Mouse (Mus musculus) brain, embryonic 14.5 days (tissue): ENCODE data around the gene Apobec4. TPM values are rescaled to one million over a fixed set of nuclear protein-coding genes. Genes with fewer than 3 reads are reported as not detected.
"Not testable (repeated sequence)": the region's sequence is repeated elsewhere in the genome, so short reads cannot be mapped to it uniquely, and the experiment has no call there.

ENCODE experiments used
- DNase-seq: peaks from one replicate; pipeline ENCODE4 v3.0.0-alpha.2; 2011; ENCODE audit warnings: low read depth
- CTCF ChIP-seq: fragments of 200-500 bp; IDR thresholded peaks from 2 replicates; pipeline ENCODE4 v1.5.1; 2012; ENCODE audit warnings: inconsistent platforms, mild to moderate bottlenecking, moderate library complexity, borderline replicate concordance; ENCODE audit not compliant: insufficient read depth, insufficient read length; ENCODE audit errors: extremely low read depth
- POLR2A ChIP-seq: fragments of 200-500 bp; IDR thresholded peaks from 2 replicates; pipeline ENCODE4 v1.6.1; 2012; ENCODE audit warnings: mild to moderate bottlenecking, inconsistent platforms, borderline replicate concordance; ENCODE audit not compliant: poor library complexity, insufficient read depth, insufficient read length, severe bottlenecking; ENCODE audit errors: extremely low read depth
- polyA plus RNA-seq: library from polyadenylated mRNA; depleted of rRNA; stranded (reverse); fragments of >200 nt; gene quantifications from 2 replicates; pipeline ENCODE4 v1.2.3, GENCODE M21; 2012

Apobec4 gene
- polyA plus RNA-seq, 1 experiment, result not detected

DNA sequence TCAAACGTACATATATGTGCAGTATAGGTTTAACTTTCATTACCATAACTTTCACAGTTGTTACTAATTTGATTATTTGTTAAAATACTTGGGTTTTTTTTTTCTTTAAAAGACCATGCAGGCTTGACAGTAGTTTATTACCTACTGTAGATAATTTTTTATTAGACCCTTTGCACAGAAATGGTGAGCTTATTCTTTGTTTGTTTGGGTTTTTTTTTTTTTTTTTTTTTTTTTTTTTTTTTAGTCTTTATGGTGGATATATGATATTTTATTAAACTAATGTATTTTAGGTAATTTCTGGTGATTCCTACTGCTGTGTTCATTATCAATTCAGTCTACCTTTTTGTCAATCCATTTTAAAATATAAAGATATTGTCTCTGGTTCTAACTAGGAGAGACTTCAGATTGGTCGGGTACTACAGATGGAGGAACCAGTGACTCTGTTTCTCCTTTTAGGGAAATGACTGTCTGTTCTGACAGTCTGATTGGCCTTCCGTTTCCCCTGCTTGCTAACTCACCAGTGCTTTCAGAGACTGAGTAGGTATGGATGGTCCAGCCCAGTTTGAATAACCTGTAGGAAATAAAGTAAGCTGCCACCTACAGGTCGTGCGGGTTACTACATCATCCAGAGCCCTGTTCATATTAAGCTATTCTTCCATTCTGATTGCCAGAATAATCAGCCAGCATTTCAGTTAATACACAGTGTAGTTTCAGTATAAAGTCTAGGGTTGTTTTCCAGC, 17.6 kb downstream of the Apobec4 start:
- TF ChIP-seq POLR2A, result no peak
- TF ChIP-seq CTCF, result peak; percentile 66; the same call in 1 of the 2 replicates

DNA sequence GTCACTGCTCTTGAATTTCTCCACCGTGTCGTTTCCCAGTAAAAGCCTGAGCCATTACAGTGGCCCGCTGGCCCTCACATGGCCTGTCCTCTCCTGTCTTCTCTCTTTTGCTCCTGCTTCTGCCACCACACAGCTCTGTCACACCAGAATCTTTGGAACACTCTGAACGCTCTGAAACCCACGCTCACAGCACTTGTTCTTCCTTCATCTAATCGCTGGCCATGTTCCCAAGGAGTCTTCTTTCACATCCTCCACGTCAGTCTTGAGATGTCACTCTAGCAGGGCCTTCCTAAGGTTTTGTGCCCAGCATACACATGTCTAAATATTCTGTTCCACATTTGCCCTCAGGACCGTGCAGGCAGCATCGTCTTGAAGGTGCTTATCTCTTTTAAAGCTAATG, 20.7 kb downstream of the Apobec4 start:
- no peak for DNase-seq
- no peak for TF ChIP-seq CTCF
- no peak for TF ChIP-seq POLR2A

More for the DNA sequence above, 17.6 kb downstream of the Apobec4 start:
- peak; percentile 94 for DNase-seq

DNA sequence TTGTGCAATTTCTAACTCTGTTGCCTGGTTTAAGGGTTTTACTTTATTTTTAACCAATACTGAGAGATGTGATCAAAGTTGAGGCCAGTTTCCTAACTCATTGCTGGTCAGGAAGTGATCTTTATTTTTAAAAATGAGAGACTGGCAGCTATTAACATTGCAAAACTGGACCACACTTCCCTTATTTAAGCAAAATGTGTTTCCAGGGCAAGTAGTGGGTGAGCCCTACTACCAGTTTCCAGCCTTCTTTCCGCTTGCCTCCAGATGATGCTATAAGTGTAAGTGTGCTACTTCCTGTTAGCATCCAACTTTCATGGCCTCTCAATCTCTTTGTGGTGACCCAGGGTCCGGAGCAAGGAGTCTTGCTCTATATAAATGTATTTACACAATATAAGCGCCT, 24.2 kb downstream of the Apobec4 start:
- not testable (repeated sequence) for DNase-seq

DNA sequence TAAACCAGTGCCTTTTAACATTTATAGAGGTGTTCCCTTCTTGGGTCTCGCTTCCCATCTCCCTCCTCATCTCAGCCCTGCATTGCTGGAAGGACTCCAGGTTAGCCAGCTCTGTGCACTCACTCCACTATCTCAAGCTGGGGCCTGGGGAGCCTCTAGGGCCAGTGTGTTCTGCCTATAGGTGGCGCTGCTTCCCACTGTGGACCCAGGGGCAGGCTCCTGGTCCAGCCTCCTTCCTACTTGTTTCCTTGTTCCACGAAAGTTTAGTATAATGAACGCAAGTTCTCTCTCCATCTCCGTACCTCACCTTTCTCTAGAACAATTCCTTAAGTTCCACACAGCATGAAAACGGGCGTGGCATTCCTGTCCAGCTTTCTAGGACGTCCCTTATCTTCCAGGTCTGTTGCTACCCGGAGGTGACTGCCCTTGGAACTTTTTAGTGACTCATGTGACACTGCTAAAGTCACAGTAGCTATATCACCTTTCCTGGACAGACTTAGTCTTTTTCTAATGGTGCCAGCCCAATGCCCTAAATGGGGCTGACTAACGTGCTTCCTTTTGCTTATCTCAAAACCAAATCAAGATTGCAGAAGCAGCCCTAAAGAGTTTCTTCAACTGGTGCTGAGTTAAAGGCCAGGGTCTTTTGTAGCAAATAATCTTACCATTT, 28.9 kb downstream of the Apobec4 start:
- no peak for TF ChIP-seq POLR2A
- TF ChIP-seq CTCF, result peak; percentile 68
- peak; percentile 59 for DNase-seq

DNA sequence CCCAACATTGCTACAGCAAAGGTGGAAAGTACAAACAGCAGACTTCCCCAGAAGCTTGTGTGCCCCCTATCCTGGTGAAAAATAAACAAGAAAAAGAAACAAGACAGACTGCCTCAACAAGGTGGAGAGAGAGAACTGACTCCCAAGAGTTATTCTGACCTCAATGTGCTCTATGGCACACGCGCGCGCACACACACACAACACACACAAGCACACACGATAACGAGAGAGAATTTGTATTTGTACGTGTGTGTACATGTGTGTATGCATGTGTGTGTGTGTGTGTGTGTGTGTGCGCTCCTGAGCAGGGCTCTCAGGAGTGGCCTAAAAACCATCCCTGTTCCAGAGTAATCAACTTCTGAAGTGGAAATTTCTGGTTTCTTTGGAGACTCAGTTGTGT, 34.3 kb downstream of the Apobec4 start:
- no peak for DNase-seq
- TF ChIP-seq CTCF, result no peak
- no peak for TF ChIP-seq POLR2A

DNA sequence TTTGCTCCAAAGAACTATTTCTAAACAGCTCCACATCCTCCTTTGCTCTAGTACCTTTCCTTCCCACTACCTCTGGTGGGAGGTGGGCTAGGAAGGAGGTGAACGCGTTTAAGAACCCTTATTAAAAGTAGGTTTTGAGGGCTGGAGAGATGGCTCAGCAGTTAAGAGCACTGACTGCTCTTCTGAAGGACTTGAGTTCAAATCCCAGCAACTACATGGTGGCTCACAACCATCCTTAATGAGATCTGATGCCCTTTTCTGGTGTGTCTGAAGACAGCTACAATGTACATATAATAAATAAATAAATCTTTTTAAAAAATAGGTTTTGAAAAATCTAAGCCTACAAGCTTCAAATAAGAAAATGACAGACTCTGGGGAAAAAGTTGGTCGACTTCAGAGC, 35.1 kb downstream of the Apobec4 start:
- not testable (repeated sequence) for DNase-seq

DNA sequence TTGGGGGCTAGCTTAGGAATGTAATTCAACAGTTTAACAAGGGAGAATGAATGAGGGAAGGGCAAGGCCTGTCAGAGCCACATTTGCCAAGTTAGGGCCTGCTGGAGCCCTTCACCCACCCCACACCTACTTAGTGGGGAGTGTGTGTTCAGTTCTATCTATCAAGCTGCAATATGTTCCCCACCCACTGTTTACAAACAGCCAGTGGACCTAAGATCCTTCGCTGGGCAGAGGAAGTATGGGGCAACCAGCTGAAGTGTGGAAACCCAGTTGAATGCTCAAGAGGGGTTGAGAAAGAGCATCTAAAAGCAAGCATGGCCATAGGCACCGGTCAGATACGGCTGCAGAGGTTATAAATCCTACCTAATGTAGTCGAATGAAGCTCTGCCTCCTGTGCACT, 36.6 kb downstream of the Apobec4 start:
- TF ChIP-seq CTCF, result no peak
- no peak for TF ChIP-seq POLR2A
- DNase-seq, result no peak

DNA sequence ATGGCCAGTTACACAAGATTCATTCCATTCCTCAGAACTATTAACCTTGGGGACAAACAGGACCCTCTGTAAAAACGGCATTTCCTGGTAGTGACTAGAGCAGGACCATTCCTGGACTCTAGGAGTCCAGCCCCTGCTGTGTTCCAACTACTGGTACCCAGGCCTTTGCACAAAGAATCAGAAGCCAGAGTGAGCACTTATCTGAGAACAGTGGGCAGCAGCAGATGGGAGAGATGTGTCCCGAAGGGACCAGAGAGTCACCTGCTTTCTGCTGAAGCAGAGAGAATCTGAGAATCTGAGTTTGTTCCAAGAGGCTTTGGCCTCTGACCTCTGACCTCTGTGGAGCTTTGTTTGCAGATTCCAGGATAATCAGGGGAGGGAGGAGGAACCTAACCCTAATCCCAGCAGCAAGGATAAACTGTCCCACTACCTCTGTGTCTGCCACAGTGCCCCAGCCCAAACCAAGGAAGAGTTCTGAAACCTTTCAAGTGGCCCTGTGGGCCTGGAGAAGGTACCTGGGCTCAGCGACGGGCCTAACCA, 37.8 kb downstream of the Apobec4 start:
- no peak for DNase-seq
- TF ChIP-seq POLR2A, result no peak
- TF ChIP-seq CTCF, result no peak

DNA sequence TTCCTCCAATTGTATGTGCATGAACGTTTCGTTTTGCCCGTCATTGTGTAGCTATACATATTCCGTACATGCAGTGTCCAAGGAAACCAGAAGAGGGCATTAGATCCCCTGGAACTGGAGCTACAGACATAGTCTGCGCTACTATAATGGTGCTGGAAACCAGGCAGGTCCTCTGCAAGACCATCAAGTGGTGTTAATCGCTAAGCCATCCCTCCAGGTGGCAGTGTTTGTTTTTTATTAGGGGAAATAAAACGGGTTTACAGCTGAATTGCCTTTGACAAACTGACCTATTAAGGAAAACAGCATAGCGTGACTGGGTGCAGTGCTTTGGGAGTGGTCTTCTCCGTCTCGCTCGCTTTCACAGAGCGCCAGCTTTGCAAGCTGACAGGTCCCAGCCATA, 39.9 kb downstream of the Apobec4 start:
- DNase-seq, result peak; percentile 73
- TF ChIP-seq CTCF (peak; percentile 56; the same call in 1 of the 2 replicates), POLR2A (no peak)

DNA sequence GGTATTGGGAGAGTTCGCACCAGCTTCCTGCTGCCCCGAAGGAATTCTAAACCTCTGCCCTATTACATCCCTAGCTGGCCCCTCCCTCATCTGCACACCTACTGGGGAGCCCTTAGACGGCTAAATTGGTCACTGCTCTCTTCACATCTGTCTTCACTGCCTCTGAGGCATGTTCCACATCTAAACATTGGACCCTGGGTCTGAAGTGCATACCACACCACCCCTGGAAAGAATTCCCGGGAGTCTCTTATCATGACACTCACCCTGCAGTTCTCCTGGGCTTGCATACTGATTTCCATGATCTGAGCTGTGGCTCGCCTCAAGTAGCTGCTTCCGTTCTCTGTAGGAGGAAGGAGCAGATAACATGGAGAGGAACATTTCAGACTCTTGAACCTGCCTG, 40.5 kb downstream of the Apobec4 start:
- TF ChIP-seq POLR2A, result no peak
- no peak for TF ChIP-seq CTCF
- DNase-seq, result no peak

DNA sequence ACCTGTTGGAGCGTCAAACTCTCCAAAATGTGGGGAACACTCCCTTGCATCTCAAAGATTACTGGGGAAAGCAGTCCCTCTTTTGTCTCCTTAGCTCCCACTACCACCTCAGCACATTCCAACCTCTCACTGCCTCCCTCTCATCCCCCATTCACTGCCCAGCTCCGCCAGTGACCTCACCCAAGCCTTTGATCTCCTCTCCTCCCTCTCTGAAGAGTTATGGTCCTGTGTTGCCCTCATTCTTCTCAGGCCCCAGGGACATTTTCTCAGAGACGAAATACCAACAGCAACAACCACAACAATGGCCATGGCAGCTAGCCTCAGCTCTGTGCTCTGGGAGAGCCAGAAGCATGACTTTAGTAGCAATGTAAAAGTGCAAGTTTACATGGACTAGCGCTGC, 40.9 kb downstream of the Apobec4 start:
- no peak for DNase-seq
- no peak for TF ChIP-seq POLR2A
- no peak for TF ChIP-seq CTCF
